In the genomic region with DNA sequence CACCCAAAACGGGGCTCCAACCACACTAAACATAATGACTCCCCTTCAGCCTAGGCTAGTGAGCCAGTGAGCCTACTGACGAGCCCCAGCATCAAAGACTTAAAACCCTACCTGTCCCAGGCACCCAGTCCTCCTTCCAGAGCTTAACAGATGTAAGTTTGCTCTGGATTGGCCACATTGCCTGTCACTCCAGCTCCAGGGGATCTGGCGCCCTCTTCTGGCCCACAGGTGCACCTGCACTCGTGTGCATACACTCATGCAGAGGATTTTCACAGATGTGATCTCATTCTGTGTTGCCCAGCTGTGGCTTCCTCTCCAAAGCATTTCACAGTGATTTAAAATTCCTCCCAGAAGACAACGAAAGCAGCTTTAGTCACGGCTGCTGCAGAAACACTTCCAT, we compare ENCODE assay signal across 22 mouse cellular contexts. TPM values are rescaled to one million over a fixed set of nuclear protein-coding genes. Genes with fewer than 3 reads are reported as not detected.
A peak's percentile ranks its signal among the peaks of the same experiment; 100 is the strongest.
DNase-seq lines count a peak whose midpoint lies in the region; ATAC-seq and TF ChIP-seq lines count a peak whose summit lies in the region.
"Had no signal": no experiment of that assay in that cellular context is flagged by ENCODE, and none has a peak within 500 bp of the region (broad histone marks: within the 10 kb centered on the region; RNA-seq: fewer than 3 reads in every experiment).

No protein-coding gene starts in this region.

- H3K27ac ChIP-seq in kidney, postnatal 0 days, result no peak overlapping the region
- H3K27ac ChIP-seq in midbrain, embryonic 11.5 days (ENCODE audit: low read depth, low read length), result no peak overlapping the region
- no peak overlapping the region for H3K27ac ChIP-seq in midbrain, embryonic 15.5 days
- no peak overlapping the region for H3K27ac ChIP-seq in MEL (ENCODE audit: control insufficient read depth, low read depth, low read length)
- H3K27ac ChIP-seq in stomach, postnatal 0 days (replicated peaks), result no peak overlapping the region
- H3K27ac ChIP-seq: forebrain, embryonic 12.5 days; limb, embryonic 10.5 days; macrophage; midbrain, embryonic 12.5 days had no signal

- no peak for ATAC-seq in kidney, postnatal 0 days (replicated peaks; ENCODE audit: low FRiP score, low read depth)
- ATAC-seq in midbrain, embryonic 11.5 days (ENCODE audit: low FRiP score), result no peak
- ATAC-seq in midbrain, embryonic 15.5 days (replicated peaks), result no peak
- no peak for ATAC-seq in stomach, postnatal 0 days (ENCODE audit: low FRiP score, low TSS enrichment)

- TF ChIP-seq CTCF in kidney, postnatal 0 days (IDR thresholded peaks at IDR 0.05; ENCODE audit: low read depth), result peak; percentile 29; the same call in 1 of the 2 replicates
- peak; percentile 5 to 34 (median 16); a peak in 4 of 6 replicates for TF ChIP-seq CTCF in MEL (IDR thresholded peaks at IDR 0.05 in 2 of 3, conservative IDR thresholded peaks at IDR 0.05 in 1 of 3; ENCODE audit: control insufficient read depth in 1 of 3, insufficient read depth in 1 of 3, low read depth in 2 of 3, low read length in 3 of 3, poor library complexity in 1 of 3, severe bottlenecking in 1 of 3)
- TF ChIP-seq CTCF in stomach, postnatal 0 days (IDR thresholded peaks at IDR 0.05; ENCODE audit: low read depth), result peak; percentile 32; the same call in 1 of the 2 replicates

- no peak for TF ChIP-seq EP300 in MEL (IDR thresholded peaks at IDR 0.05; ENCODE audit: low read depth in 1 of 2, low read length in 2 of 2)
- TF ChIP-seq EP300 in stomach, postnatal 0 days (optimal IDR thresholded peaks at IDR 0.05), result no peak

- no peak overlapping the region for H3K9ac ChIP-seq in kidney, postnatal 0 days (ENCODE audit: low read depth, low read length)
- no peak overlapping the region for H3K9ac ChIP-seq in midbrain, embryonic 11.5 days (ENCODE audit: low read length)
- no peak overlapping the region for H3K9ac ChIP-seq in midbrain, embryonic 15.5 days
- no peak overlapping the region for H3K9ac ChIP-seq in MEL (ENCODE audit: control insufficient read depth, low read depth, low read length, poor library complexity, severe bottlenecking)
- H3K9ac ChIP-seq in stomach, postnatal 0 days (ENCODE audit: low read length), result no peak overlapping the region
- H3K9ac ChIP-seq: forebrain, embryonic 12.5 days; heart, embryonic 12.5 days; midbrain, embryonic 12.5 days had no signal

- H3K9me3 ChIP-seq in kidney, postnatal 0 days (replicated peaks; ENCODE audit: low read length), result no peaks in the 10 kb centered on the region
- peaks cover 8% of the 10 kb centered on the region; the same call in 1 of the 2 replicates for H3K9me3 ChIP-seq in midbrain, embryonic 11.5 days (ENCODE audit: control insufficient read depth, low read length)
- no peaks in the 10 kb centered on the region for H3K9me3 ChIP-seq in midbrain, embryonic 15.5 days
- no peaks in the 10 kb centered on the region for H3K9me3 ChIP-seq in MEL (replicated peaks; ENCODE audit: insufficient read depth, low read length)
- H3K9me3 ChIP-seq in stomach, postnatal 0 days (ENCODE audit: control insufficient read depth, low read length), result no peaks in the 10 kb centered on the region
- H3K9me3 ChIP-seq: limb, embryonic 10.5 days had no signal

- H3K4me3 ChIP-seq in kidney, postnatal 0 days (replicated peaks; ENCODE audit: low read depth, low read length), result no peak overlapping the region
- H3K4me3 ChIP-seq in midbrain, embryonic 11.5 days (ENCODE audit: low read depth, low read length), result no peak overlapping the region
- no peak overlapping the region for H3K4me3 ChIP-seq in midbrain, embryonic 15.5 days
- no peak overlapping the region for H3K4me3 ChIP-seq in MEL (ENCODE audit: control insufficient read depth in 1 of 2, insufficient read depth in 1 of 2, low read depth in 2 of 2, low read length in 2 of 2)
- no peak overlapping the region for H3K4me3 ChIP-seq in stomach, postnatal 0 days (ENCODE audit: low read depth, low read length)
- H3K4me3 ChIP-seq: forebrain, embryonic 12.5 days; heart, embryonic 12.5 days; limb, embryonic 10.5 days; midbrain, embryonic 12.5 days had no signal

- H3K4me1 ChIP-seq in kidney, postnatal 0 days (replicated peaks; ENCODE audit: insufficient read depth, low read length), result no peaks in the 10 kb centered on the region
- H3K4me1 ChIP-seq in midbrain, embryonic 11.5 days (ENCODE audit: control insufficient read depth, insufficient read depth, low read length), result peaks cover 12% of the 10 kb centered on the region
- peaks cover 24% of the 10 kb centered on the region for H3K4me1 ChIP-seq in midbrain, embryonic 15.5 days
- H3K4me1 ChIP-seq in MEL (ENCODE audit: control insufficient read depth in 1 of 2, insufficient read depth in 2 of 2, low read length in 2 of 2), result no peaks in the 10 kb centered on the region
- no peaks in the 10 kb centered on the region for H3K4me1 ChIP-seq in stomach, postnatal 0 days (replicated peaks; ENCODE audit: control insufficient read depth, insufficient read depth)
- H3K4me1 ChIP-seq: heart, embryonic 12.5 days had no signal

- TF ChIP-seq RAD21 in MEL (IDR thresholded peaks at IDR 0.05; ENCODE audit: low read depth, low read length), result no peak

- no peaks in the 10 kb centered on the region for H3K79me2 ChIP-seq in MEL (ENCODE audit: control insufficient read depth, insufficient read depth, low read length, poor library complexity)

- H3K4me2 ChIP-seq in kidney, postnatal 0 days (ENCODE audit: low read length), result no peak overlapping the region
- H3K4me2 ChIP-seq in midbrain, embryonic 11.5 days, result no peak overlapping the region
- no peak overlapping the region for H3K4me2 ChIP-seq in midbrain, embryonic 15.5 days
- no peak overlapping the region for H3K4me2 ChIP-seq in stomach, postnatal 0 days (replicated peaks; ENCODE audit: low read depth)
- H3K4me2 ChIP-seq: forebrain, embryonic 12.5 days; heart, embryonic 12.5 days; midbrain, embryonic 12.5 days had no signal

- no peaks in the 10 kb centered on the region for H3K36me3 ChIP-seq in kidney, postnatal 0 days (ENCODE audit: insufficient read depth, low read length)
- H3K36me3 ChIP-seq in midbrain, embryonic 11.5 days (ENCODE audit: control insufficient read depth, insufficient read depth, low read length), result no peaks in the 10 kb centered on the region
- H3K36me3 ChIP-seq in midbrain, embryonic 15.5 days (replicated peaks), result no peaks in the 10 kb centered on the region
- H3K36me3 ChIP-seq in MEL (ENCODE audit: control insufficient read depth in 1 of 2, insufficient read depth in 2 of 2, low read length in 2 of 2), result no peaks in the 10 kb centered on the region
- no peaks in the 10 kb centered on the region for H3K36me3 ChIP-seq in stomach, postnatal 0 days (ENCODE audit: control insufficient read depth, insufficient read depth, low read length)
- H3K36me3 ChIP-seq: forebrain, embryonic 12.5 days; heart, embryonic 12.5 days; limb, embryonic 10.5 days; midbrain, embryonic 12.5 days had no signal

- 86% methylated on average over 6 of the region's 6 CpGs for WGBS in kidney, postnatal 0 days
- WGBS in midbrain, embryonic 11.5 days, result 80% methylated on average over 6 of the region's 6 CpGs
- 84% methylated on average over 6 of the region's 6 CpGs for WGBS in midbrain, embryonic 15.5 days
- WGBS in stomach, postnatal 0 days, result 76% methylated on average over 6 of the region's 6 CpGs

- DNase-seq in kidney, postnatal 0 days (ENCODE audit: low spot score), result no peak
- no peak for DNase-seq in kidney, adult 11 months
- peak; percentile 51 for DNase-seq in midbrain, embryonic 11.5 days (ENCODE audit: low spot score, missing footprints)
- no peak for DNase-seq in MEL (ENCODE audit: low read depth, low spot score)
- DNase-seq in stomach, postnatal 0 days (ENCODE audit: low spot score), result no peak
- DNase-seq in gastrocnemius, adult 8-10 months (ENCODE audit: low spot score in 2 of 2), result no peak
- DNase-seq: cerebellum, postnatal 10 days; embryo, embryonic 11 days; heart, postnatal 36 days; kidney, adult 9 months; kidney, postnatal 4 days had no signal

- TF ChIP-seq POLR2A in MEL (IDR thresholded peaks at IDR 0.05; ENCODE audit: control insufficient read depth in 1 of 2, insufficient read depth in 1 of 2, low read depth in 1 of 2, low read length in 2 of 2, poor library complexity in 1 of 2), result no peak

- H3K27me3 ChIP-seq in kidney, postnatal 0 days (ENCODE audit: insufficient read depth, low read length), result peaks cover 20% of the 10 kb centered on the region
- peaks cover 28% of the 10 kb centered on the region for H3K27me3 ChIP-seq in midbrain, embryonic 11.5 days (ENCODE audit: control insufficient read depth, insufficient read depth, low read length)
- peaks cover 17% of the 10 kb centered on the region; the same call in 1 of the 2 replicates for H3K27me3 ChIP-seq in midbrain, embryonic 15.5 days (replicated peaks)
- no peaks in the 10 kb centered on the region for H3K27me3 ChIP-seq in MEL (ENCODE audit: control insufficient read depth in 1 of 2, insufficient read depth in 2 of 2, low read length in 2 of 2)
- H3K27me3 ChIP-seq in stomach, postnatal 0 days (ENCODE audit: control insufficient read depth, insufficient read depth, low read length), result peaks cover 2% of the 10 kb centered on the region; the same call in 1 of the 2 replicates

TF ChIP-seq in MEL, 35 proteins besides CTCF, POLR2A, EP300 and RAD21 (continues in another document):
- TF ChIP-seq CHD1 (IDR thresholded peaks at IDR 0.05; ENCODE audit: low read depth, low read length) (no peak), MEF2A (IDR thresholded peaks at IDR 0.05; ENCODE audit: extremely low read depth, insufficient replicate concordance, low read depth, low read length, poor library complexity, severe bottlenecking) (no peak), TAL1 (IDR thresholded peaks at IDR 0.05; ENCODE audit: low read length) (no peak)

RNA-seq across cellular contexts. Expression of a gene that starts 18.1 kb away (rescaled TPM):
- polyA plus RNA-seq in kidney, postnatal 0 days (2015; fragmentation: Nextera tagmentation; extraction: Ambion mirVana), result not detected in 2 replicates
- polyA plus RNA-seq in midbrain, embryonic 11.5 days (2014; fragmentation: Nextera tagmentation; extraction: Ambion mirVana), result 21.5 and 22.0 TPM in 2 replicates
- polyA plus RNA-seq in midbrain, embryonic 15.5 days (2015; fragmentation: Nextera tagmentation; extraction: Ambion mirVana), result 36.8 and 41.5 TPM in 2 replicates
- not detected in 2 replicates for total RNA-seq in MEL (2012; rRNA removed)
- not detected for polyA plus RNA-seq in MEL (2012; ENCODE audit: insufficient read depth in 1 of 2, insufficient read length in 2 of 2, low read depth in 1 of 2, low replicate concordance in 2 of 2, missing spikeins in 1 of 2)
- 0.16 and 0.18 TPM in 2 replicates for polyA plus RNA-seq in stomach, postnatal 0 days (2015; fragmentation: Nextera tagmentation; extraction: Ambion mirVana)
- not detected for total RNA-seq in gastrocnemius, adult 8-10 months (2022)
- total RNA-seq: adrenal gland, postnatal 4 days; heart, postnatal 36 days; left cerebral cortex, adult 18-20 months had no signal
- polyA plus RNA-seq: C2C12; gonadal fat pad, adult 2 months; limb, embryonic 10.5 days; liver, embryonic 16.5 days; macrophage had no signal

RNA-seq across cellular contexts. Expression of a gene that starts 59.2 kb away (rescaled TPM):
- 12.0 and 13.3 TPM in 2 replicates for polyA plus RNA-seq in kidney, postnatal 0 days (2015; fragmentation: Nextera tagmentation; extraction: Ambion mirVana)
- polyA plus RNA-seq in midbrain, embryonic 11.5 days (2014; fragmentation: Nextera tagmentation; extraction: Ambion mirVana), result 4.2 TPM in 2 replicates
- polyA plus RNA-seq in midbrain, embryonic 15.5 days (2015; fragmentation: Nextera tagmentation; extraction: Ambion mirVana), result 5.6 and 6.0 TPM in 2 replicates
- 8.2 and 12.1 TPM in 2 replicates for total RNA-seq in MEL (2012; rRNA removed)
- polyA plus RNA-seq in MEL (2012; ENCODE audit: insufficient read depth in 1 of 2, insufficient read length in 2 of 2, low read depth in 1 of 2, low replicate concordance in 2 of 2, missing spikeins in 1 of 2), result 10 to 100 TPM in 1 of 2 experiments, not detected in 1; 21.0 TPM
- polyA plus RNA-seq in stomach, postnatal 0 days (2015; fragmentation: Nextera tagmentation; extraction: Ambion mirVana), result 16.2 and 16.8 TPM in 2 replicates
- under 1 TPM; 0.32 to 0.73 (median 0.66) TPM for total RNA-seq in gastrocnemius, adult 8-10 months (2022)
- polyA plus RNA-seq: macrophage had no signal

Comparison
In these comparisons a context has a peak if more than half of its experiments do, and no peak if none do; other contexts are left out.
1. RNA of a gene that starts 18.1 kb away (polyA plus RNA-seq): 36.8 to 41.5 TPM in midbrain, embryonic 15.5 days and 21.5 to 22.0 TPM in midbrain, embryonic 11.5 days; 0.16 to 0.18 TPM in stomach, postnatal 0 days, not detected in MEL and not detected in kidney, postnatal 0 days; every median in the first group is over 10 times any median in the second.
2. Peak in every context shown above with its lines, with median percentiles within 50 percentile points of each other: CTCF ChIP-seq.